Mouse (Mus musculus) right cerebral cortex, adult 2 months (tissue): ENCODE measurements at regions not wholly inside any gene's neighbourhood (a gene's known extent, or its start where the extent isn't known, plus 50 kb on each side); places are given as distances from the start of the nearest gene placed in this dataset.

Experiments used
- DNase-seq, 2 experiments: peaks; one replicate each; pipeline ENCODE4 v3.0.0; 2021 to 2022; ENCODE audit warnings: low spot score in 2 of 2

GRCm38 (mm10) chr2:30676450-30676832 is 81.6 kb downstream of the Cstad start:
- no peak for DNase-seq

- no peak for DNase-seq
Observed at GRCm38 (mm10) chr2:30675839-30676238, 81.0 kb downstream of the Cstad start.

- DNase-seq, result no peak
Observed at GRCm38 (mm10) chr2:30670836-30671586, 76.2 kb downstream of the Cstad start.

GRCm38 (mm10) chr2:30667468-30667867 is 72.6 kb downstream of the Cstad start:
- DNase-seq, result no peak

GRCm38 (mm10) chr2:30661147-30661546 is 66.3 kb downstream of the Cstad start:
- DNase-seq, result no peak

GRCm38 (mm10) chr2:30660613-30660991 is 65.8 kb downstream of the Cstad start:
- no peak for DNase-seq

- no peak for DNase-seq
Observed at GRCm38 (mm10) chr2:30659836-30660612, 65.2 kb downstream of the Cstad start.

- DNase-seq, result peak in 1 of 2 experiments; percentile 61
Observed at GRCm38 (mm10) chr2:30658844-30659555, 64.2 kb downstream of the Cstad start.
